Mouse (Mus musculus) limb, embryonic 14.5 days (tissue): ENCODE measurements around the gene Lgmn. TPM values are rescaled to one million over a fixed set of nuclear protein-coding genes. Genes with fewer than 3 reads are reported as not detected.

Experiments
- ATAC-seq: fragments of 200-750 bp; cut with Nextera tagmentation; 2 replicates; pipeline ENCODE4 v1.8.0; 2017; ENCODE audit warnings: low read depth, moderate number of reproducible peaks, moderate TSS enrichment; ENCODE audit not compliant: low FRiP score
- DNase-seq: peaks from one replicate; pipeline ENCODE4 v3.0.0-alpha.2; 2015; ENCODE audit warnings: low spot score
- H3K27ac ChIP-seq: fragments of 300-500 bp; sonication (generic); replicated peaks from 2 replicates; pipeline ENCODE4 v1.5.1; 2014; ENCODE audit warnings: low read depth, mild to moderate bottlenecking, low read length, moderate library complexity, mixed read lengths
- H3K27me3 ChIP-seq: fragments of 300-500 bp; sonication (generic); 2 replicates; pipeline ENCODE4 v1.6.1; 2014; ENCODE audit warnings: low read length, mixed read lengths; ENCODE audit not compliant: control insufficient read depth, insufficient read depth
- H3K36me3 ChIP-seq: fragments of 300-500 bp; sonication (generic); 2 replicates; pipeline ENCODE4 v1.6.1; 2014; ENCODE audit warnings: mild to moderate bottlenecking, low read length, moderate library complexity, mixed read lengths; ENCODE audit not compliant: control insufficient read depth, insufficient read depth
- H3K4me1 ChIP-seq: fragments of 300-500 bp; sonication (generic); 2 replicates; pipeline ENCODE4 v1.6.1; 2014; ENCODE audit warnings: antibody characterized with exemption, low read length, mixed read lengths; ENCODE audit not compliant: control insufficient read depth, insufficient read depth
- H3K4me2 ChIP-seq: fragments of 300-500 bp; sonication (generic); replicated peaks from 2 replicates; pipeline ENCODE4 v1.6.1; 2014; ENCODE audit warnings: low read depth, mild to moderate bottlenecking, low read length, moderate library complexity; ENCODE audit not compliant: severe bottlenecking
- H3K4me3 ChIP-seq: fragments of 300-500 bp; sonication (generic); replicated peaks from 2 replicates; pipeline ENCODE4 v1.5.1; 2014; ENCODE audit warnings: low read length
- H3K9ac ChIP-seq: fragments of 300-500 bp; sonication (generic); 2 replicates; pipeline ENCODE4 v1.6.1; 2014; ENCODE audit warnings: mild to moderate bottlenecking, low read depth, low read length, moderate library complexity; ENCODE audit not compliant: severe bottlenecking
- H3K9me3 ChIP-seq: fragments of 300-500 bp; sonication (generic); 2 replicates; pipeline ENCODE4 v1.6.1; 2016; ENCODE audit warnings: low read length; ENCODE audit not compliant: control insufficient read depth
- POLR2A ChIP-seq: fragments of 200-500 bp; IDR thresholded peaks from 2 replicates; pipeline ENCODE4 v1.8.0; 2012; ENCODE audit warnings: inconsistent platforms, mild to moderate bottlenecking, moderate library complexity, borderline replicate concordance; ENCODE audit not compliant: insufficient read depth, insufficient read length; ENCODE audit errors: extremely low read depth
- WGBS: fragments of 180-500 bp; shearing (Covaris S2); extraction: QIAGEN DNeasy Blood & Tissue Kit; methylation state at CpG from one replicate; pipeline ENCODE4 v1.1.7; 2014; 5-methylcytosine and 5-hydroxymethylcytosine counted together
- polyA plus RNA-seq, 2 experiments: library from polyadenylated mRNA; depleted of rRNA in 1 of 2; stranded (reverse) in 1 of 2; unstranded in 1 of 2; fragments of >200 nt; fragmentation: Nextera tagmentation in 1 of 2; extraction: Ambion mirVana in 1 of 2; gene quantifications; 2 replicates each; pipeline versions ENCODE4 v1.2.1 to v1.2.3; 2012 to 2014

The Lgmn gene
- polyA plus RNA-seq, 2 experiments, result 78.7 to 105 TPM

DNA sequence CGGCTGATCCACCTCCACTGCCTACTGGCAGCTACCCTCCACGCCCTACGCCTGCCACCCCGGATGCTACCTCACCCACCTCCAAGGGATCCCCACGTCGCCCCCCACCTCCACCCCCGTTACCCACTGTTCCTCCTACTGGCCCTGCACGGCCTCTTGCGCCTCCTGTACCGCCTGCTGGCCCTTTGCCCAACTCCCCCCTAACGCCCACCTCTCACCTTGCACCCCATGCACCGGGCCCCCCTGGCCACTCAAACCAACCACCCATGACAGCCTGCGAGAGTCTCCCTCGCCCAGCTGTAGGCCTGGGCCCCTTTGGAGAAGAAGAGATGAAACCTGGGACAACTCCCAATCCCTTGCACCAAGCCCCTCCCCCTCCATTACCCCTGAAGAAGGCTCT lies 71.1 kb downstream of the Lgmn start:
- 0 out of 2 replicates have a peak, but pooled peaks cover 8% of the 10 kb centered on the region for H3K36me3 ChIP-seq
- H3K4me3 ChIP-seq, result no peak overlapping the region
- H3K27me3 ChIP-seq, result no peaks in the 10 kb centered on the region
- H3K9ac ChIP-seq, result no peak overlapping the region
- DNase-seq (no peak), ATAC-seq (no peak)
- H3K4me1 ChIP-seq, result peaks cover 7% of the 10 kb centered on the region; the same call in 1 of the 2 replicates
- no peaks in the 10 kb centered on the region for H3K9me3 ChIP-seq
- 87% methylated on average over 14 of the region's 14 CpGs for WGBS
- H3K27ac ChIP-seq, result no peak overlapping the region
- TF ChIP-seq POLR2A, result no peak
- H3K4me2 ChIP-seq, result no peak overlapping the region

DNA sequence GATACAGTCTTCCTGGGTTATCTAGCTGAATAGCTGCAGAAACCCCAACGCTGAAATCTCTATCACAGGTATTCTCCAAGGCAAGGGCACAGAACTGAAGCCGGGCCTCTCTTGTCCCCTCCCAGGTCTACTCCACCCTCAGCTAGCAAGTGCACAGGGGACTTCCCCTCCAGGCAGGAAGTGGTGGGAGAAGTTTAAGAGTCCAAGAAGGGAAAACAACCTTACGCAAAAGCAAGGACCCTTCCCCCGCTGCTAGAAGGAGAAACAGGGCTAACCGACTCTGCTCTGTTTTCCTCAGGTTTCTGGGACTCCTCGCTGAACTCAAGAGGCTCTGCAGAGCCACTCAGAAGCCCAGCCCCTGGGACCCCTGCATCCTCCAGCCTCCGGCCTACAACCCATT lies 71.5 kb downstream of the Lgmn start:
- Histone ChIP-seq H3K27me3 (no peaks in the 10 kb centered on the region), H3K4me3 (no peak overlapping the region), H3K9ac (no peak overlapping the region), H3K9me3 (no peaks in the 10 kb centered on the region), H3K4me1 (peaks cover 7% of the 10 kb centered on the region; the same call in 1 of the 2 replicates), H3K27ac (no peak overlapping the region), H3K4me2 (no peak overlapping the region), H3K36me3 (0 out of 2 replicates have a peak, but pooled peaks cover 8% of the 10 kb centered on the region)
- WGBS, result 68% methylated on average over 7 of the region's 7 CpGs
- no peak for TF ChIP-seq POLR2A
- no peak for ATAC-seq
- DNase-seq, result no peak

DNA sequence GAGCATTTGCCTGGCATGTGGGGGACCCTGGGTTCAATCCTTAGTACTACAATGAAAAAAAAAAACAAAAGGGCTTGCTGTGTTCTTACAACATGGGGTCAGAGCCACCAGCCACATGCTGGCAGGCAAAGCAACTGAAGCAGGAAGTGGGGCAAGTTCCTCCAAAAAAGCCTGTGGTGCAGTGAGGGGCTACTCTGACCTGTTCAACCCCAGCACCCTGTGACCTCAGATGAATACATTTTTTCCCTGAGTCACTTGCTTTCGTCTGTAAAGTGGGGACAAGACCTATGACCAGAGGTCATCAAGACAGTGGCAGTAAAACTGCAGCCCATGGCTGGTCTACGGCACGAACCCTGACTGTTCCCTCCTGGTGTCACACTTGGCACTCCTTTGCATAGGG lies 72.5 kb downstream of the Lgmn start:
- Histone ChIP-seq H3K27me3 (no peaks in the 10 kb centered on the region), H3K4me1 (peaks cover 7% of the 10 kb centered on the region; the same call in 1 of the 2 replicates), H3K36me3 (0 out of 2 replicates have a peak, but pooled peaks cover 8% of the 10 kb centered on the region), H3K4me3 (no peak overlapping the region), H3K4me2 (no peak overlapping the region), H3K27ac (no peak overlapping the region), H3K9me3 (no peaks in the 10 kb centered on the region), H3K9ac (no peak overlapping the region)
- WGBS, result 66% methylated on average over 3 of the region's 3 CpGs
- no peak for ATAC-seq
- DNase-seq, result no peak
- no peak for TF ChIP-seq POLR2A

DNA sequence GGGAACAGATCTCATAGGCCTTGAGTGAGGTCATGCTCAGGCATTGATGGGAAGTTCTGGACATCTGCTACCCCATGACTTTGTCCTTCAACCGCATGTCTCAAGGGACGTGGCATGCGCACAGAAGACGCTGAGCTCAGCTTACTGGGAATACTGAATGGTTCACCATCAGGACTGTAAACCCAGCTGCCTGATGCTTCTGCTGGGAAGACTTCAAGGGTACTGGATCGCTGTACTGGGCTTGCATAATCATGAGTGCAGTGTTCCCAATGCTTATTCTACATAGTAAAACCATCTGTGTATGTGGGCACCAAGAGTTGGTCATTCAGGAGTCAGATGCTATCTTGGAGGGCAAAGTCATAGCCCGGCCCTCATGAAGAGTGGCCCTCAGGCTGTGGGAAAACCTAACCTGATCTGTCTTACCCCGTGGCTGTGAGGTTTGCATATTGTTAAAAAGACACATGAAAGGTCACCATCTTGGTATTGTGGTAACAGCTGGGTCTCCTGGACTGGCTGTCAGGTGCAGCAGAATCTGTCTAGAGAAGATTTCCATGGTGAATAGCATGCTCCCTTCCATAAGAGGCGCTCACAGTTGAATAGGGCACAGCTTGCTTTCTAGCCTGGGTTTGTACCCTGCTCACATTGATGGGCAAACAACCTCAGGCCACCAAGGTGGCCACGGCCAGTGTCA lies 73.3 kb downstream of the Lgmn start:
- Histone ChIP-seq H3K36me3 (0 out of 2 replicates have a peak, but pooled peaks cover 8% of the 10 kb centered on the region), H3K4me1 (peaks cover 7% of the 10 kb centered on the region; the same call in 1 of the 2 replicates), H3K9ac (no peak overlapping the region), H3K4me3 (no peak overlapping the region), H3K9me3 (no peaks in the 10 kb centered on the region), H3K27me3 (no peaks in the 10 kb centered on the region), H3K27ac (no peak overlapping the region), H3K4me2 (no peak overlapping the region)
- WGBS, result 91% methylated on average over 9 of the region's 9 CpGs
- DNase-seq (no peak), ATAC-seq (no peak)
- TF ChIP-seq POLR2A, result no peak

DNA sequence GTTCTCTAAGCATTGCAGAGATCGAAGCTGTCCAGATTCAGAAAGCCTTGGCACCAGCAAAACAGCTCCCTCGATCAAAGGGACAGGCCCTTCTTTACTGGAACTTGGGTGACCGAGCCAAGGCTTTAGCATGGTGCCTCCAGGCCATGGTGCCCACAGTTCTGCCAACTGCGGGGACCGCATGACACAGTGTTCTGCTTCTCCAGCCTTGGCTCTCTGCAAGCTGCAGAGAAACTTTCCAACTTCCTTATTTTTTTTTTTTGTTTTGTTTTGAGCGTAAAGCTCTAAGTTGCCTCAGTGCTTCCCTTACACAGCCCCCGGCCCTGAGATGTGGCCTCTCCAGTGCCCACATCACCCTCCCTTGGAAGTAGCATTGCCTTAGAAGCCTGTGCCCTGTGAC lies 74.6 kb downstream of the Lgmn start:
- DNase-seq (no peak), ATAC-seq (no peak)
- 93% methylated on average over 7 of the region's 7 CpGs for WGBS
- no peaks in the 10 kb centered on the region for H3K9me3 ChIP-seq
- no peak overlapping the region for H3K4me2 ChIP-seq
- H3K36me3 ChIP-seq, result peaks cover 10% of the 10 kb centered on the region; the same call in 1 of the 2 replicates
- TF ChIP-seq POLR2A, result no peak
- H3K4me1 ChIP-seq, result peaks cover 6% of the 10 kb centered on the region; the same call in 1 of the 2 replicates
- H3K27me3 ChIP-seq, result no peaks in the 10 kb centered on the region
- no peak overlapping the region for H3K9ac ChIP-seq
- no peak overlapping the region for H3K4me3 ChIP-seq
- no peak overlapping the region for H3K27ac ChIP-seq
